Mouse (Mus musculus): Measurements from ENCODE around the gene Adh5. TPM values are rescaled to one million over a fixed set of nuclear protein-coding genes. Genes with fewer than 3 reads are reported as not detected.
"Not testable (repeated sequence)": the region's sequence is repeated elsewhere in the genome, so short reads cannot be mapped to it uniquely, and the experiment has no call there.

Gene Adh5
- polyA plus RNA-seq, 1 experiment from 2014 or later: 169 TPM

DNA sequence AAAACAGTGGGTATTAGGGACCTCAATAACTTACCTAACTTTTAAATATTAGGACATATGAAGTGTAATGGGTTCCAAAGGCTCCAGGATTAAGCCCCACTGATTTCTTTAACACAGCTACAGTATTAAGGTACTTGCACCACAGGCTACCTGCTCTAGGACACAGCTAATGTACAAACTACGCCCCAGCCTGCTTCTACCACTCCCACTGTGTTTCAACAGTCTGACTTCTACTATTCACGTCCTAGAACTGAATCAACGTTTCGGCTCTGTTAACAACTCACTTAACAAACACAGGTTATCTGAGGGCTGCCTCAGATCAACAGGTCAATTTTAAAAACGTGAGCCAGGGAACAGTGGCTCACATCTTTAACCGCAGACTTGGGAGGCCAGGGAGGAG lies 20.9 kb downstream of the Adh5 start:
- 91% methylated on average over 6 of the region's 6 CpGs for WGBS
- no peaks in the 10 kb centered on the region for H3K4me1 ChIP-seq (ENCODE audit: control insufficient read depth, insufficient read depth, low read length)
- DNase-seq (ENCODE audit: low spot score): no peak
- peaks cover 84% of the 10 kb centered on the region for H3K36me3 ChIP-seq (ENCODE audit: control insufficient read depth, insufficient read depth, low read length)
- no peak for ATAC-seq (ENCODE audit: low read depth)
- H3K27me3 ChIP-seq (replicated peaks; ENCODE audit: control insufficient read depth, insufficient read depth, low read length): no peaks in the 10 kb centered on the region
- H3K27ac ChIP-seq (replicated peaks; ENCODE audit: low read depth, low read length): no peak overlapping the region
- H3K4me3 ChIP-seq (ENCODE audit: low read depth, low read length): no peak overlapping the region
- no peak overlapping the region for H3K4me2 ChIP-seq (ENCODE audit: low read depth, low read length)
- H3K9me3 ChIP-seq (ENCODE audit: control insufficient read depth, low read length): no peaks in the 10 kb centered on the region
- H3K9ac ChIP-seq (ENCODE audit: low read depth, low read length): no peak overlapping the region

DNA sequence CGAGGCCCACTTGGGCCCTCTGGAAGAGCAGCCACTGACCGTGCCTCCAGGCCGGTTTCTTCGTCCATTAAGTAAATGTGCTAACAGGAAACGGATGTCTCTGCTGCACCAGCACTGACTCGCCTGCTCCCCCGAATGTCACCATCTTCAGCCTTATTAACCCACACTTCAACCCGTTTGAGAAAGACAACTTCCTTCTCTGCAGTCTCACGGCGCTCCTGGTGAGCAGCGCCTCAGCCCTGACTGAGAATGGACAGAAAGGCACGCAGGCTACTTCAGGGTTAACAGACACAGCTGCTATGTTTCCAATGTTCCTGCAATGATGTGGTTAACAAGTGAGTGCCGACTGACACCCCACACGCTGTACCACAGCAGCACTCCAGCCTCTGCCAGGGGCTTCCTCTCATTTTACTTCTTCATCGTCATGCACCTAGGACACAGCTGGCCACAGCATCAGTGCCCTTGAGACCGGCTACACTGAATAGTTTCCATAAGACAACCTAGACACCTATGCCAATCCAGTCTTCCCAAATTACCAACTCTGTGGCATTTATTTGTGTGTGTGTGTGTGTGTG lies 21.8 kb downstream of the Adh5 start:
- H3K36me3 ChIP-seq (ENCODE audit: control insufficient read depth, insufficient read depth, low read length): peaks cover 84% of the 10 kb centered on the region
- no peak overlapping the region for H3K4me3 ChIP-seq (ENCODE audit: low read depth, low read length)
- H3K9ac ChIP-seq (ENCODE audit: low read depth, low read length): no peak overlapping the region

DNA sequence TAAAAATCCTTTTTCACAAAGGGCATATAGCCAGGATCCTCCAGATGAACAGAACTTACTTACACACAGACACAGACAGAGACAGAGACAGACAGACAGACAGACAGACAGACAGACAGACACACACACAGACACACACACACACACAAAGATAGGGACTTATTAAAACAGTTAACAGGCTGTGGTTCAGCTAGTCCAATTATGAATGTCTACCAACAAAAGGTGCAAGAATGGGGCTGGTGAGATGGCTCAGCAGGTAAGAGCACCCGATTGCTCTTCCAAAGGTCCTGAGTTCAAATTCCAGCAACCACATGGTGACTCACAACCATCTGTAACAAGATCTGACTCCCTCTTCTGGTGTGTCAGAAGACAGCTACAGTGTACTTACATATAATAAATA lies 23.8 kb downstream of the Adh5 start:
- H3K4me2 ChIP-seq (ENCODE audit: low read depth, low read length); ATAC-seq (ENCODE audit: low read depth); H3K27ac ChIP-seq (replicated peaks; ENCODE audit: low read depth, low read length); H3K4me1 ChIP-seq (ENCODE audit: control insufficient read depth, insufficient read depth, low read length); H3K9ac ChIP-seq (ENCODE audit: low read depth, low read length); H3K4me3 ChIP-seq (ENCODE audit: low read depth, low read length); DNase-seq (ENCODE audit: low spot score); H3K27me3 ChIP-seq (replicated peaks; ENCODE audit: control insufficient read depth, insufficient read depth, low read length); H3K9me3 ChIP-seq (ENCODE audit: control insufficient read depth, low read length): not testable (repeated sequence)
- WGBS: 83% methylated on average over 1 of the region's 1 CpGs
- peaks cover 82% of the 10 kb centered on the region for H3K36me3 ChIP-seq (ENCODE audit: control insufficient read depth, insufficient read depth, low read length)

More for the DNA sequence above, 21.8 kb downstream of the Adh5 start:
- H3K27ac ChIP-seq (replicated peaks; ENCODE audit: low read depth, low read length): no peak overlapping the region
- ATAC-seq (ENCODE audit: low read depth) (no peak), DNase-seq (ENCODE audit: low spot score) (no peak)
- H3K4me1 ChIP-seq (ENCODE audit: control insufficient read depth, insufficient read depth, low read length): no peaks in the 10 kb centered on the region
- H3K27me3 ChIP-seq (replicated peaks; ENCODE audit: control insufficient read depth, insufficient read depth, low read length): no peaks in the 10 kb centered on the region
- WGBS: 68% methylated on average over 16 of the region's 16 CpGs
- H3K4me2 ChIP-seq (ENCODE audit: low read depth, low read length): no peak overlapping the region
- H3K9me3 ChIP-seq (ENCODE audit: control insufficient read depth, low read length): no peaks in the 10 kb centered on the region

DNA sequence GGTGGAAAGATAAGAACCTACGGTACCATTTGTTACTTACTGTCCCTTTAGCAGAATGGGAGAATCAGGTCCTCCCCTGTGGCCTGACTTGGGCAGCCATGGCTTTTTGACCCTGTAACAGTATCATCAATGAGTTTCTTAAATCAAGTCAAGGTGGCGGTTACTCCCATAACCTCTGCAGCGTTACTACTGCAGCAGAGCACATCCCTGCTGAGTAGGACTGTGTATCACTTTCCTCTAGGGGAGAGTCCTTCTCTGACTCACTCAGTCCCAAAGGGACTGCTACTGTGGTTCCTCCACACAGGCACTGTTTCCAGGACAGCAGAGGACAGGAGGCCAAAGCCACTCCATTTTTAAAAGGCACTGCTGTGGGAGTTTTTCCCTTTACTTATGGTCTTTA lies 28.2 kb downstream of the Adh5 start:
- Histone ChIP-seq H3K4me1 (ENCODE audit: control insufficient read depth, insufficient read depth, low read length) (no peaks in the 10 kb centered on the region), H3K9ac (ENCODE audit: low read depth, low read length) (no peak overlapping the region), H3K4me2 (ENCODE audit: low read depth, low read length) (no peak overlapping the region), H3K36me3 (ENCODE audit: control insufficient read depth, insufficient read depth, low read length) (peaks cover 78% of the 10 kb centered on the region), H3K4me3 (ENCODE audit: low read depth, low read length) (no peak overlapping the region), H3K27me3 (replicated peaks; ENCODE audit: control insufficient read depth, insufficient read depth, low read length) (no peaks in the 10 kb centered on the region), H3K27ac (replicated peaks; ENCODE audit: low read depth, low read length) (no peak overlapping the region), H3K9me3 (ENCODE audit: control insufficient read depth, low read length) (no peaks in the 10 kb centered on the region)
- no peak for DNase-seq (ENCODE audit: low spot score)
- 78% methylated on average over 3 of the region's 3 CpGs for WGBS
- ATAC-seq (ENCODE audit: low read depth): no peak

DNA sequence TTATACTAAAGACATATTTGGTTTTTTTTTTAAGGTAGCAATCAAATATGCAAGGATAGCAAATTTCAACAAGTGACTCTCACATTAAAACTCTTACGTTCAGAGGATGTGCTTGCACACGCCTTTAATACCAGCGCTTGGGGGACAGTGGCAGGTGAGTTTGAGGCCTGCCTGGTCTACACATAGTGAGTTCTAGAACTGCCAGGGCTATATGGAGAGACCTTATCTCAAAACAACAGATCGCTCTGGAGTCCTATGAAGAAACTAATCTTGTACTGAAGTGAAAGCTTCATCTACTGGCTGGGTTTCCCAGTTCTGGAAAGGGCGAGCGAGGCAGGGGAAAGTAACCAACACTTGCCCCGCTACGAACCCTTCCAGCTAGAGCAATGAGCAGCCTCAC lies 36.6 kb downstream of the Adh5 start:
- ATAC-seq (ENCODE audit: low read depth) (no peak), DNase-seq (ENCODE audit: low spot score) (no peak)
- Histone ChIP-seq H3K36me3 (ENCODE audit: control insufficient read depth, insufficient read depth, low read length) (peaks cover 57% of the 10 kb centered on the region), H3K4me3 (ENCODE audit: low read depth, low read length) (no peak overlapping the region), H3K9ac (ENCODE audit: low read depth, low read length) (no peak overlapping the region), H3K27ac (replicated peaks; ENCODE audit: low read depth, low read length) (no peak overlapping the region), H3K4me1 (ENCODE audit: control insufficient read depth, insufficient read depth, low read length) (no peaks in the 10 kb centered on the region), H3K27me3 (replicated peaks; ENCODE audit: control insufficient read depth, insufficient read depth, low read length) (no peaks in the 10 kb centered on the region), H3K9me3 (ENCODE audit: control insufficient read depth, low read length) (no peaks in the 10 kb centered on the region), H3K4me2 (ENCODE audit: low read depth, low read length) (no peak overlapping the region)
- WGBS: 94% methylated on average over 8 of the region's 8 CpGs

DNA sequence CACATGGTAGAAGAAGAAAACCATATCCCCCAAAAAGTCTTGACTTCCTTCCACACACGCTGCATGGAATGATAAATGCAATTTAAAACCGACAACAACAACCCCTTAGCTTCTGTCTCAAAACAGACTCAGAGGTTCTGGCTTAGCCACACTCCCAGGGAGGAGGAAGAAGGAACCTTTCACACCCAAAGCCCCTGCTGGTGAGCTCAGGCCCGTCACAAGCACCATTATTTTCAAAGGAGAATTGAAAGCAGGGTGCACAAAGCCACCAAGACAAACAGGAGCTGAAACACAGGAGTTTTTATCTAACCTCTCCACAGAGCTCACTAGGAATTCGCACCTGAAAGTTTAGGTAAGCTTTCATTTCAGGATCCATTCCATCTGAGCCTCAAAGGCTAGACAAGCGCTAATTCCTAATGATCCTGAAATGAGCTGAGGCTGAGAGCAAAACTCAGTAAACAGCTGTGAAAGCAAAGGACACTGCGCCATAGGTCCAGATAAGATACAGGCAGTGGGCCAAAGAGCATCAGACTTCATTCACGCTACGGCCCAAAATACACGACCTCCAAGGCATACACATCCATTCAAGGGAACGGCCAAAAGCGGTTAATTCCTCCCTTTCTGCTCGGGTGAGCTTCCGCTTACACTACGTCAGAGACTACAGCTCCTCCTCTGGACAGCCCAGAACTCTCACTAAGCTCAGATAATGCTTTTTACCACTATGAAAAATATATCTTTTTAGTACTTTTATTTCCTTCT lies 38.8 kb downstream of the Adh5 start:
- Histone ChIP-seq H3K27ac (replicated peaks; ENCODE audit: low read depth, low read length) (no peak overlapping the region), H3K9ac (ENCODE audit: low read depth, low read length) (no peak overlapping the region), H3K36me3 (ENCODE audit: control insufficient read depth, insufficient read depth, low read length) (peaks cover 57% of the 10 kb centered on the region), H3K4me1 (ENCODE audit: control insufficient read depth, insufficient read depth, low read length) (no peaks in the 10 kb centered on the region), H3K9me3 (ENCODE audit: control insufficient read depth, low read length) (no peaks in the 10 kb centered on the region), H3K27me3 (replicated peaks; ENCODE audit: control insufficient read depth, insufficient read depth, low read length) (no peaks in the 10 kb centered on the region), H3K4me3 (ENCODE audit: low read depth, low read length) (no peak overlapping the region), H3K4me2 (ENCODE audit: low read depth, low read length) (no peak overlapping the region)
- no peak for ATAC-seq (ENCODE audit: low read depth)
- 73% methylated on average over 14 of the region's 14 CpGs for WGBS
- no peak for DNase-seq (ENCODE audit: low spot score)

DNA sequence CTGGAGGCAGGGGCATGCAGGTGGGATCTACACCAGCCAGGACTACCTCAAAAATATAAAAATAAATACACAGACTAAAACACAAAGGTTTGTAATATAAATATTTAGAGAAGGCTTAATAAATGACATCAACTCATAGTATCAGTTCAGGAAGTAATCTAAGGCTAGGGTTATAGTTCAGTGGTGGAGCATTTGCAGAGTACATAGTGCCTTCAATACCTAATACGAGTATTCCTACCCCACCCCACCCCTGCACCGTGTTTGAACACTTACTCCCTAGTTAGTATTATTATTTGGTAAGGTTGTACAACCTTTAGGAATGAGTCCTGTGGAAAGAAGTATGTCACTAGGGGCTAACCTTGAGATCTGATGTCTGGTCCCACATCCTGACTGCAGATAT lies 40.3 kb downstream of the Adh5 start:
- H3K27me3 ChIP-seq (replicated peaks; ENCODE audit: control insufficient read depth, insufficient read depth, low read length): no peaks in the 10 kb centered on the region
- H3K36me3 ChIP-seq (ENCODE audit: control insufficient read depth, insufficient read depth, low read length): peaks cover 53% of the 10 kb centered on the region
- H3K4me1 ChIP-seq (ENCODE audit: control insufficient read depth, insufficient read depth, low read length): peaks cover 5% of the 10 kb centered on the region; the same call in 1 of the 2 replicates
- ATAC-seq (ENCODE audit: low read depth) (no peak), DNase-seq (ENCODE audit: low spot score) (no peak)
- no peak overlapping the region for H3K9ac ChIP-seq (ENCODE audit: low read depth, low read length)
- no peak overlapping the region for H3K27ac ChIP-seq (replicated peaks; ENCODE audit: low read depth, low read length)
- WGBS: 96% methylated on average over 2 of the region's 2 CpGs
- H3K4me3 ChIP-seq (ENCODE audit: low read depth, low read length): no peak overlapping the region
- no peaks in the 10 kb centered on the region for H3K9me3 ChIP-seq (ENCODE audit: control insufficient read depth, low read length)
- H3K4me2 ChIP-seq (ENCODE audit: low read depth, low read length): no peak overlapping the region

DNA sequence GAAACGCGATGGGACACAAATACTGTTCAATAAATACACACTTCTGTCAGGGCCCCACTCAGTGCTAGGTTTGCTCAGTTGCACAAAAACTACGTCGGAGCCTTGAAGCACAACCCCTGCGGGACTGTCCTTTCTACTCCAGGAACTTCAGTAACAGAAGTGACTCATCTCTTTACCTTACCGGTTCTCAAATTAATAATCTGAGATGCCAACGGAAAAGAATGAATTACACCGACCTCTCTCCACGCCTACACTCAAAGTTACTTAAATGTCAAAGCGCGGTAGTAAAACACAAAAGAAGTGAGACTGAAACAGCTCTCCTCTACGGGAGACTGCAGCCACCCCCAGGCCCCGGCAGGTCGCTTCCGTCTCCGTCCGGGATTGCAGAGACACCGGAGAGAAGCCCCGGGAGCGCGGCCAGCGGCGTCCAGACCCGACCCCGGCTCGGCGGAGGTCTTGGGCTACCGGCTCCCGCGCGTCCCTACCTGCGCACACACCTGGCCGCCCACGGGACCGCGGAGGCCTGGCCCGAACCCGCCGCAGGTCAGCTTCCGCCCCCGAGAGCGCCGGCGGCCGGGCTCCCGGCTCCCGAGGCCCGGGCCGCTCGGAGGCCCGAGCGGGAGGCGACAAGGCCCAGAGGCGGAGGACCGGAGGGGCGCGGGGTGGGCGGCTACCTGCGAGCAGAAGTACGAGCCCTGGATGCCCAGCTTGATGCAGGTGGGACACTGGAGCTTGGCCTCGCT lies 45.9 kb downstream of the Adh5 start:
- H3K9me3 ChIP-seq (ENCODE audit: control insufficient read depth, low read length): no peaks in the 10 kb centered on the region
- WGBS: under 1% methylated on average over 27 of the region's 61 CpGs
- peak overlapping the region; percentile 89 for H3K9ac ChIP-seq (ENCODE audit: low read depth, low read length)
- DNase-seq (ENCODE audit: low spot score): peak; percentile 11
- H3K4me1 ChIP-seq (ENCODE audit: control insufficient read depth, insufficient read depth, low read length): peaks cover 5% of the 10 kb centered on the region; the same call in 1 of the 2 replicates
- peak overlapping the region; percentile 92 for H3K4me3 ChIP-seq (ENCODE audit: low read depth, low read length)
- peak overlapping the region; percentile 79 for H3K27ac ChIP-seq (replicated peaks; ENCODE audit: low read depth, low read length)
- peak overlapping the region; percentile 83 for H3K4me2 ChIP-seq (ENCODE audit: low read depth, low read length)
- H3K36me3 ChIP-seq (ENCODE audit: control insufficient read depth, insufficient read depth, low read length): peaks cover 22% of the 10 kb centered on the region; the same call in 1 of the 2 replicates
- peak; percentile 41 for ATAC-seq (ENCODE audit: low read depth)
- H3K27me3 ChIP-seq (replicated peaks; ENCODE audit: control insufficient read depth, insufficient read depth, low read length): no peaks in the 10 kb centered on the region

Data from embryonic facial prominence, embryonic 14.5 days (tissue).